Mouse (Mus musculus): ENCODE results near the gene Gm42417.

Gm42417 gene

GRCm38 (mm10) chr1:36539186-36539585 is at the start of gene Gm42417:
Gene Gm42417, minus strand, starts transcription at chr1:36539429.
- no peak for DNase-seq (ENCODE audit: low read depth)

- no peak for DNase-seq (ENCODE audit: low read depth)
Observed at GRCm38 (mm10) chr1:36587860-36588259, 48.6 kb upstream of the Gm42417 start.

- no peak for DNase-seq (ENCODE audit: low read depth)
Observed at GRCm38 (mm10) chr1:36586288-36586687, 47.1 kb upstream of the Gm42417 start.

- no peak for DNase-seq (ENCODE audit: low read depth)
Observed at GRCm38 (mm10) chr1:36583408-36584116, 44.3 kb upstream of the Gm42417 start.

- DNase-seq (ENCODE audit: low read depth): no peak
Observed at GRCm38 (mm10) chr1:36582211-36582610, 43.0 kb upstream of the Gm42417 start.

GRCm38 (mm10) chr1:36581260-36581659 is 42.0 kb upstream of the Gm42417 start:
- no peak for DNase-seq (ENCODE audit: low read depth)

GRCm38 (mm10) chr1:36580384-36581207 is 41.4 kb upstream of the Gm42417 start:
- peak; percentile 76 for DNase-seq (ENCODE audit: low read depth)

- no peak for DNase-seq (ENCODE audit: low read depth)
Observed at GRCm38 (mm10) chr1:36579974-36580383, 40.8 kb upstream of the Gm42417 start.

GRCm38 (mm10) chr1:36576991-36577675 is 37.9 kb upstream of the Gm42417 start:
- DNase-seq (ENCODE audit: low read depth): no peak

- DNase-seq (ENCODE audit: low read depth): no peak
Observed at GRCm38 (mm10) chr1:36575347-36575746, 36.1 kb upstream of the Gm42417 start.

- no peak for DNase-seq (ENCODE audit: low read depth)
Observed at GRCm38 (mm10) chr1:36574196-36574955, 35.1 kb upstream of the Gm42417 start.

GRCm38 (mm10) chr1:36573524-36573923 is 34.3 kb upstream of the Gm42417 start:
- no peak for DNase-seq (ENCODE audit: low read depth)

GRCm38 (mm10) chr1:36572709-36573108 is 33.5 kb upstream of the Gm42417 start:
- DNase-seq (ENCODE audit: low read depth): no peak

GRCm38 (mm10) chr1:36572140-36572700 is 33.0 kb upstream of the Gm42417 start:
- DNase-seq (ENCODE audit: low read depth): no peak

- no peak for DNase-seq (ENCODE audit: low read depth)
Observed at GRCm38 (mm10) chr1:36571627-36572026, 32.4 kb upstream of the Gm42417 start.

- DNase-seq (ENCODE audit: low read depth): no peak
Observed at GRCm38 (mm10) chr1:36570320-36570719, 31.1 kb upstream of the Gm42417 start.

GRCm38 (mm10) chr1:36569694-36570276 is 30.6 kb upstream of the Gm42417 start:
- DNase-seq (ENCODE audit: low read depth): no peak

- peak; percentile 42 for DNase-seq (ENCODE audit: low read depth)
Observed at GRCm38 (mm10) chr1:36568776-36569175, 29.5 kb upstream of the Gm42417 start.

GRCm38 (mm10) chr1:36567818-36568603 is 28.8 kb upstream of the Gm42417 start:
- DNase-seq (ENCODE audit: low read depth): no peak

GRCm38 (mm10) chr1:36566425-36566824 is 27.2 kb upstream of the Gm42417 start:
- DNase-seq (ENCODE audit: low read depth): peak; percentile 28

All from NIH3T3 (cell line).